Mouse (Mus musculus) G1E-ER4 (cell line): ENCODE results near the gene Ccdc33. TPM values are rescaled to one million over a fixed set of nuclear protein-coding genes. Genes with fewer than 3 reads are reported as not detected.

Experiments used
- GATA1 ChIP-seq: IDR thresholded peaks from one replicate; pipeline ENCODE4 v1.8.0; 2012; ENCODE audit warnings: low read length, inconsistent platforms
- polyA plus RNA-seq: library from polyadenylated mRNA; stranded (reverse); fragments of >175 nt; gene quantifications from 2 replicates; pipeline ENCODE4 v1.2.3, GENCODE M21; 2012

The Ccdc33 gene
- polyA plus RNA-seq, 1 experiment, result not detected

DNA sequence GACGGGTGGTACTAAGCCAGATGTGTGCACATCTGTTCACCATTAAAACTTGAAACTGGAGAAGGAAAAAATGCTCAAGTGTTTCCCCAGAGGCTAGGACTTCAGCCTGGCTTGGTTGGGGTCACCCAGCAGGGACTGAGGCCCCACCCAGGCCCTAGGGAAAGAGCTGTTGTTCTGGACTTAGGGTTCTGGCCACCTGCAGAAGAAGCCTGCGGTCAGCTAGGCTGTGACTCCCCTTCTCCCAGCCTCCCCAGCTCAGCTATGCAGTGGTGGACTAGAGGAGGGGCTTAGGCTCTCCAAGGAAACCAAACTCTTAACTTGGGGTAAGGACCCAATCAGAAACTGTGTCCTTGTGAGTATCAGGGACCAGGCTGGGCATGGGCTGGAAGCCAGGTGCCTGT lies 17.3 kb upstream of the Ccdc33 start:
- no peak for TF ChIP-seq GATA1

DNA sequence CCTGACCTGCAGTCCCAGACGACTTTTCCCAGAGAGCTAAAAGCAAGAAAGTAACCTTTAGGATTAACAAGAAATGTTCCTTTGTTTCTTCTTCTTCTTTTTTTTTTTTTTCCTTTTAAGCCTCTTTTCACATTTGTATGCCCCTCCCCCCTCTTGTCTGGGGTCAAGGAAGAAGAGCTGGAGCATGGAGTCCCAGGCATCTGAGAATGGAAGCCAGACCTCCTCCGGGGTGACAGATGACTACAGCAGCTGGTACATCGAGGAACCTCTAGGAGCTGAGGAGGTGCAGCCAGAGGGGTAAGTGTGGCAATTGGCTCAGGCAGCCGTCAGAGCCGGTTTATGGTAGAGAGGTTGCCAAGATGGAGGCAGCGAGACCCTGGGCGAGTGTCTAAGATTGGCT lies 16.3 kb upstream of the Ccdc33 start:
- TF ChIP-seq GATA1, result no peak

- no peak for TF ChIP-seq GATA1
Observed at GRCm38 (mm10) chr9:58133893-58134884, 15.6 kb upstream of the Ccdc33 start.

GRCm38 (mm10) chr9:58131735-58132134 lies 13.1 kb upstream of the Ccdc33 start:
- no peak for TF ChIP-seq GATA1

- TF ChIP-seq GATA1, result no peak
Observed at GRCm38 (mm10) chr9:58130909-58131308, 12.3 kb upstream of the Ccdc33 start.

DNA sequence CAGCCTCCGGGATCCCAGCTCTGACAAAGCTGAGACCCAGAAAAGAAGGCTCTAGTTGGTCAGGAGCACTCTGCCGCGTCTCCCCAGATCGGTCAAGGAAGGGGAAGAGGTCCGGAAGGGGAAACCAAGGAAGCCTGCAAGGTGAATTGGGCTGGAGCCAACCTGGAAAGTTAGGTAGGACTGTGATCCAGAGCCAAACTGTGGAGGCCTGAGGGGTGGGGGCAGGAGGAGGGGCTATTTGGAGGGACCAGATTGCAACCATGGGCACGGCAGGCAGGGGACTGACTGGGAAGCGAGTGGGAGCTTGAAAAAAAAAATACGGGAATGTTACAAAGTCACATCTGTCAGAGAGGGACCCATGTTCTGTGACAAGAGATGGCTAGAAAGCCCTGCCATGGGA lies 10.9 kb upstream of the Ccdc33 start:
- no peak for TF ChIP-seq GATA1

GRCm38 (mm10) chr9:58128926-58129413 lies 10.3 kb upstream of the Ccdc33 start:
- TF ChIP-seq GATA1, result no peak

DNA sequence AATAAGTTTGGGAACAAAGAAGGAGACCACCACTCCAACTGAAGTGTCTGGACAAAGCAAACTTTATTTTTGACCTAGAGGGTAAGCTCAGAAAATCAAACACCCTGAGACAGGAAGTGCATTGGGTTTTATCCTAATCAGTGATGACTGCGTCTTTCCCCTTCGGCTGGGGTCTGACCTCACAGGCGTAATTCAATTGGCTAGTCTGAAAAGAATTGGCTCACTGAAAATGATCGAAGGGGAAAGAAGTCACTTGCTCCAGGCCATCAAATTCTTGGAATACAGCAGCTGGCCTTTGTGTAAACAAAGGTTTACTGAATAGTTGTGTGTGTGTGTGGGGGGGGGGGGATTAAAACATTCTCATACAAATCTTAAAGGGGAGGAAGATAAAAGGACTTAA lies 7.2 kb upstream of the Ccdc33 start:
- no peak for TF ChIP-seq GATA1

DNA sequence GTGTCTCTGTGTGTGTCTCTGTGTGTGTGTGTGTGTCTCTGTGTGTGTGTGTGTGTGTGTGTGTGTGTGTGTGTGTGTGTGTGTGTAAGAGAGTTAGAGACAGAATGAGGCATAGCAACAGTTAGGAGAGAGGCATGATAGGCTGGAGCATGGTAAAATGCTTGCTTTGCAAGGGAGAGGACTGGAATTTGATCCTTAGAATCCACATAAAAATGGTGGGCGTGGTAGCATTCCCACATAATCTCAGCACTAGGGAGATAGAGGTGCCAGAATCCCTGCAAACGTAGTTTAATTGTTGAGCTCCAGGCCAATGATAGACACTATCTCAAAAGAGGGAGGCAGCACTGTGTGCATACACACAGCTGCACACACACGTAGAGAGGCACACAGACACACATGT lies 6.5 kb upstream of the Ccdc33 start:
- no peak for TF ChIP-seq GATA1

DNA sequence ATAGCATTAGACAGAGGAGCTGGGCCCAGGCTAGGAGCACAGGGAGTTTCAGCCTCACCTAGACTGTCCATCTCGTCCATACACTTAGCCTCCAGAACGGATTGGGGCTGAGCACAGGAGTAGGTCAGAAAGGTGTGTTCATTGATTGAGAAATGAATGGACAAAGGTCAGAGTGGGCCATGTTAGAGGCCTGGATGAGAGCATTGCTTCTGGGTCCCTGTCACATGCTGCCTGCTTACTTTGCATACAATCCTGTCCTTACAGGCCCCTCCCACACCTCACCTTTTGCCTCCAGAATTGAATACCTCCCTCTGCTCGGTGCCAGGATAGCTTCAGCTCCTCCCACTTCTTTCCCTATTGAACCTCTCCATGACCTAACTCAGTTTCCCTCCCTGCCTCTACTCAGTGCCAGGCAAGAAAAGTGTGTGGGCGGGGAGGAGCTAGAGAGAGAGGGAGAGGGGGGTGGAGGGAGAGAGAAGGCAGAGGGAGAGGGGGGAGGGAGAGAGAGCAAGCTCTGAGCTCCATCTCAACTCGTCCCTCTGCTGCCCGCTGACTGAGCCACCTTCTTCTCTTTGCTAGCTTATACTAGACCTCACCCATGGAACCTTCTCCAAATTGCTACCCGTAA lies 2.5 kb downstream of the Ccdc33 start:
- no peak for TF ChIP-seq GATA1

GRCm38 (mm10) chr9:58115297-58115925 lies 3.2 kb downstream of the Ccdc33 start:
- no peak for TF ChIP-seq GATA1

- no peak for TF ChIP-seq GATA1
Observed at GRCm38 (mm10) chr9:58114019-58114418, 4.6 kb downstream of the Ccdc33 start.

DNA sequence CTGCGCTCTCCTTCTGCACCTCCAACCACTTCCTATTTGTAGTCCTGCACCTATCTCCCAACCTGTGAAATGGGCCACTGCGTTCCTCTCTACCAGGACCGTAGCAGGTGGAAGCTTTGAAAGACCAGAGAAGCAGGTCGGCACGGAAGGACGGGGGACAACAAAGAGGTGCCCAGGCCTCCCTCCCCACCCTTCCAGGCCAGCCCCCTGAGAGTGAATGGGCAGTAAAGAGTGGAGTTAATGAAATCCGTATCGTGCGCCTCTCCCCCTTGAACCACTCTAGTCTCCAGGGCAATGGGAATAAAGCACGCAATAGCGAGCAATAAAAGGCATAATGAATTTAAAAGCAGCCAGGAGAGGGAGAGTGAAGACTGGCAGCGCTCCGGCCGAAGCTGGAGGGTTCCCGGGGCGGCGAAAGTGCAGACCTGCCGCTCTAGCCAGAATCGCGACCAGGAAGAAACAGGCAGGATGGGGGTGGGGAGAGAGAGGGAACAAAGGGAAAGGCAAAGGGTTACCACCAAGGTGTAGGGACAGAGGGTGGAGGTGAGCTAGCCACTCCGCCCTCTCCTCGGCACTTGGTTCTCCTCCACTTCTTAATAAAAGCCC lies 5.2 kb downstream of the Ccdc33 start:
- TF ChIP-seq GATA1, result no peak

DNA sequence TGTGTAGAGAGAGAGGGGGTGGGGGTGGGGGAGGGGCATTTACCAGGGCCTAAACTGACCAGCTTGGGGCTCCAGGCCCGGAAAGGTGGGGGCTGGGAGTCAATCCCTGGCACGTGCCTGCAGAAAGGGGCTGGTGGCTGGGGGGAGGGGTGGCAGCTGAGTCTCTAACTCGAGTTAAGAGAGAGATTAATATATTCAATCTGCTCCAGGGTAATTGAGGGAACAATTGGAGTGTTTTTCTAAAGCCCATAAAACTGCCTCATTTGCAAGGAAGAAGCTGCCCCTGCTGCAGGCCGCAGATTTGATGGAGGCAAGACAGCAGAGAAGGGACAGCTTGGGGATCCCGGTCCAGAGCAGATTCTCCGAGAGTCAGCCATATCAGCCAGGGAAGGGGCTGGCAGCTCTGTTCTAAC lies 5.8 kb downstream of the Ccdc33 start:
- TF ChIP-seq GATA1, result no peak

GRCm38 (mm10) chr9:58112321-58112751 lies 6.3 kb downstream of the Ccdc33 start:
- no peak for TF ChIP-seq GATA1

GRCm38 (mm10) chr9:58111431-58111830 lies 7.2 kb downstream of the Ccdc33 start:
- TF ChIP-seq GATA1, result no peak

GRCm38 (mm10) chr9:58110787-58111186 lies 7.8 kb downstream of the Ccdc33 start:
- no peak for TF ChIP-seq GATA1
